Mouse (Mus musculus) cerebellum, adult 18-20 months (tissue): ENCODE data around the gene Ecsit.
"Not testable (repeated sequence)": the region's sequence is repeated elsewhere in the genome, so short reads cannot be mapped to it uniquely, and the experiment has no call there.

Experiments
- DNase-seq, 2 experiments: peaks; one replicate each; pipeline ENCODE4 v3.0.0; 2021

Ecsit gene

GRCm38 (mm10) chr9:22089281-22089680, 4.0 kb upstream of the Ecsit start:
- no peak for DNase-seq

GRCm38 (mm10) chr9:22087034-22087618, 1.9 kb upstream of the Ecsit start:
- DNase-seq: no peak

GRCm38 (mm10) chr9:22086012-22086411, 774 bp upstream of the Ecsit start:
- no peak for DNase-seq

GRCm38 (mm10) chr9:22084667-22085021, 594 bp downstream of the Ecsit start:
- no peak for DNase-seq

GRCm38 (mm10) chr9:22076223-22076622, 9.0 kb downstream of the Ecsit start:
- no peak for DNase-seq

GRCm38 (mm10) chr9:22075778-22076177, 9.5 kb downstream of the Ecsit start:
- DNase-seq: not testable (repeated sequence)

- DNase-seq: peak in 1 of 2 experiments; percentile 42
These were observed 13.0 kb downstream of the Ecsit start for GRCm38 (mm10) chr9:22072276-22072675.

GRCm38 (mm10) chr9:22070791-22071573, 14.3 kb downstream of the Ecsit start, which contains the start of the genes Gm49318 and Zfp653:
Gene Gm49318, minus strand, starts transcription at chr9:22071259.
Gene Zfp653, minus strand, starts transcription at chr9:22071376.
- DNase-seq: peak; percentile 98 to 99

- DNase-seq: no peak
These were observed 15.2 kb downstream of the Ecsit start for GRCm38 (mm10) chr9:22069881-22070553.

GRCm38 (mm10) chr9:22067195-22067594, 18.0 kb downstream of the Ecsit start:
- DNase-seq: no peak

- peak; percentile 69 to 70 for DNase-seq
These were observed 18.8 kb downstream of the Ecsit start for GRCm38 (mm10) chr9:22066433-22066832.

GRCm38 (mm10) chr9:22065642-22066041, 19.6 kb downstream of the Ecsit start:
- DNase-seq: no peak

GRCm38 (mm10) chr9:22064341-22064740, 20.9 kb downstream of the Ecsit start:
- peak; percentile 93 for DNase-seq

GRCm38 (mm10) chr9:22061339-22061738, 23.9 kb downstream of the Ecsit start:
- peak; percentile 72 to 74 for DNase-seq

GRCm38 (mm10) chr9:22058011-22058424, 27.2 kb downstream of the Ecsit start:
- DNase-seq: peak; percentile 64 to 76

- no peak for DNase-seq
These were observed 28.2 kb downstream of the Ecsit start for GRCm38 (mm10) chr9:22057031-22057517.

- no peak for DNase-seq
These were observed 28.8 kb downstream of the Ecsit start for GRCm38 (mm10) chr9:22056303-22056910.

- DNase-seq: peak; percentile 43 to 54
These were observed 29.5 kb downstream of the Ecsit start for GRCm38 (mm10) chr9:22055713-22056112.

GRCm38 (mm10) chr9:22054411-22055076, 30.7 kb downstream of the Ecsit start:
- peak; percentile 83 to 88 for DNase-seq

- DNase-seq: no peak
These were observed 31.6 kb downstream of the Ecsit start for GRCm38 (mm10) chr9:22053657-22054056.

GRCm38 (mm10) chr9:22051958-22052254, 33.3 kb downstream of the Ecsit start, which contains the start of gene Elavl3:
Gene Elavl3, minus strand, starts transcription at chr9:22052023.
- DNase-seq: peak; percentile 92

- peak; percentile 70 to 71 for DNase-seq
These were observed 33.9 kb downstream of the Ecsit start for GRCm38 (mm10) chr9:22051161-22051957.
